ENCODE assay signal across 11 mouse cellular contexts in the genomic region with DNA sequence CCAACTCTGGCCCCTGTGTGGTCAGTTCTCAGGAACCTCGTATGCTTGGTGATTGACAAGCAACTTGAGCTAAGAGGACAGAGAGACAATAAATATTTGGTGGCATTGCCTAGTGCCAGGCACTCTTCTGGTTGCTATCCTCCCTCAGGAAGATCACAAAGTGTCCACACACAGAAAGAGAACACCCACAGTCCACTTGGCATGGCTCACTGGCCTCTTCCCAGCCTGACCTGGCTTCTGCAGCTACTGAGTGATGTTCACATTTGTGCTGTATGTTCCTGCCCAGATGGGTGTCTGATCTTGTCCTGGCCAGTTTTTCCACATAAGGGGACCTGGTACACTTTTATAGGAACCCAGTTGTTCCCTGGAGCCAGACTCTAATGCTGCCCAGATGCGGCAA.
DNase-seq lines count a peak whose midpoint lies in the region; ATAC-seq lines count a peak whose summit lies in the region.
"Had no signal": no experiment of that assay in that cellular context is flagged by ENCODE, and none has a peak within 500 bp of the region (broad histone marks: within the 10 kb centered on the region; RNA-seq: fewer than 3 reads in every experiment).

No protein-coding gene starts in this region.

- peak; percentile 80 for DNase-seq in cerebellum, adult 11-12 months
- peak; percentile 72 to 76 for DNase-seq in cerebellum, postnatal 10 days
- peak; percentile 32 for DNase-seq in limb, embryonic 11.5 days (ENCODE audit: low spot score)
- DNase-seq in frontal cortex, postnatal 10 days (ENCODE audit: low spot score in 2 of 2): no peak
- DNase-seq: liver, embryonic 13.5 days had no signal

- no peak overlapping the region for H3K27ac ChIP-seq in hindbrain, embryonic 16.5 days (ENCODE audit: low read depth, low read length)
- no peak overlapping the region for H3K27ac ChIP-seq in hindbrain, embryonic 13.5 days
- no peak overlapping the region for H3K27ac ChIP-seq in limb, embryonic 11.5 days (replicated peaks; ENCODE audit: low read depth, low read length)
- H3K27ac ChIP-seq: embryonic facial prominence, embryonic 12.5 days; forebrain, embryonic 15.5 days; kidney, postnatal 0 days; liver, embryonic 13.5 days had no signal

- 28% methylated on average over 2 of the region's 2 CpGs for WGBS in hindbrain, embryonic 16.5 days
- WGBS in hindbrain, embryonic 13.5 days: 18% methylated on average over 2 of the region's 2 CpGs
- 31% methylated on average over 2 of the region's 2 CpGs for WGBS in limb, embryonic 11.5 days

- no peaks in the 10 kb centered on the region for H3K4me1 ChIP-seq in hindbrain, embryonic 16.5 days (ENCODE audit: control insufficient read depth, insufficient read depth, low read depth, low read length)
- peaks cover 3% of the 10 kb centered on the region; the same call in 1 of the 2 replicates for H3K4me1 ChIP-seq in hindbrain, embryonic 13.5 days (replicated peaks)
- peaks cover 26% of the 10 kb centered on the region for H3K4me1 ChIP-seq in limb, embryonic 11.5 days (ENCODE audit: control insufficient read depth, insufficient read depth, low read length)

- H3K9me3 ChIP-seq in hindbrain, embryonic 16.5 days (ENCODE audit: control insufficient read depth, low read length): no peaks in the 10 kb centered on the region
- no peaks in the 10 kb centered on the region for H3K9me3 ChIP-seq in hindbrain, embryonic 13.5 days
- H3K9me3 ChIP-seq in limb, embryonic 11.5 days (ENCODE audit: control insufficient read depth, low read length): no peaks in the 10 kb centered on the region
- H3K9me3 ChIP-seq: embryonic facial prominence, embryonic 12.5 days; forebrain, embryonic 15.5 days; liver, embryonic 13.5 days had no signal

- 0 out of 2 replicates have a peak, but pooled peaks have one; percentile 27 for ATAC-seq in hindbrain, embryonic 16.5 days
- ATAC-seq in hindbrain, embryonic 13.5 days (ENCODE audit: low FRiP score): no peak
- no peak for ATAC-seq in limb, embryonic 11.5 days (ENCODE audit: insufficient number of reproducible peaks, low FRiP score, low TSS enrichment, low read depth)
- no peak for ATAC-seq in activated CD4-positive, CD25-positive, alpha-beta regulatory T cell, adult 4 months

- no peak overlapping the region for H3K4me2 ChIP-seq in hindbrain, embryonic 16.5 days (ENCODE audit: low read length)
- H3K4me2 ChIP-seq in hindbrain, embryonic 13.5 days: no peak overlapping the region
- no peak overlapping the region for H3K4me2 ChIP-seq in limb, embryonic 11.5 days (ENCODE audit: low read depth, severe bottlenecking)
- H3K4me2 ChIP-seq: embryonic facial prominence, embryonic 12.5 days; forebrain, embryonic 15.5 days; liver, embryonic 13.5 days had no signal

- no peaks in the 10 kb centered on the region for H3K36me3 ChIP-seq in hindbrain, embryonic 16.5 days (ENCODE audit: control insufficient read depth, insufficient read depth, low read length)
- H3K36me3 ChIP-seq in hindbrain, embryonic 13.5 days: no peaks in the 10 kb centered on the region
- H3K36me3 ChIP-seq in limb, embryonic 11.5 days (ENCODE audit: control insufficient read depth, insufficient read depth, low read length): no peaks in the 10 kb centered on the region
- H3K36me3 ChIP-seq: embryonic facial prominence, embryonic 12.5 days; forebrain, embryonic 15.5 days; liver, embryonic 13.5 days had no signal

- H3K27me3 ChIP-seq in hindbrain, embryonic 16.5 days (replicated peaks; ENCODE audit: control insufficient read depth, insufficient read depth, low read length): no peaks in the 10 kb centered on the region
- H3K27me3 ChIP-seq in hindbrain, embryonic 13.5 days: peaks cover 13% of the 10 kb centered on the region; the same call in 1 of the 2 replicates
- H3K27me3 ChIP-seq in limb, embryonic 11.5 days (ENCODE audit: control insufficient read depth, insufficient read depth, low read length): 0 out of 2 replicates have a peak, but pooled peaks cover 6% of the 10 kb centered on the region
- H3K27me3 ChIP-seq: forebrain, embryonic 15.5 days; liver, embryonic 13.5 days had no signal

- no peak overlapping the region for H3K9ac ChIP-seq in hindbrain, embryonic 16.5 days (ENCODE audit: low read depth, low read length)
- no peak overlapping the region for H3K9ac ChIP-seq in hindbrain, embryonic 13.5 days
- no peak overlapping the region for H3K9ac ChIP-seq in limb, embryonic 11.5 days (ENCODE audit: low read length)
- H3K9ac ChIP-seq: embryonic facial prominence, embryonic 12.5 days; forebrain, embryonic 15.5 days; liver, embryonic 13.5 days had no signal

- H3K4me3 ChIP-seq in hindbrain, embryonic 16.5 days (ENCODE audit: low read length): no peak overlapping the region
- H3K4me3 ChIP-seq in hindbrain, embryonic 13.5 days: no peak overlapping the region
- H3K4me3 ChIP-seq in limb, embryonic 11.5 days (ENCODE audit: low read depth, low read length): no peak overlapping the region
- H3K4me3 ChIP-seq: embryonic facial prominence, embryonic 12.5 days; forebrain, embryonic 15.5 days; liver, embryonic 13.5 days had no signal

Comparison
In these comparisons a context has a peak if more than half of its experiments do, and no peak if none do; other contexts are left out.
1. DNase-seq: peak in cerebellum, adult 11-12 months (single experiment), cerebellum, postnatal 10 days (2 of 2) and limb, embryonic 11.5 days (single experiment); none in frontal cortex, postnatal 10 days (0 of 2).